Mouse (Mus musculus) intestine, embryonic 15.5 days (tissue): ENCODE measurements at regions not wholly inside any gene's neighbourhood (a gene's known extent, or its start where the extent isn't known, plus 50 kb on each side); places are given as distances from the start of the nearest gene placed in this dataset.
A peak's percentile ranks its signal among the peaks of the same experiment; 100 is the strongest.

Source experiments
- ATAC-seq: fragments of 200-750 bp; cut with Nextera tagmentation; 2 replicates; pipeline ENCODE4 v1.8.0; 2017; ENCODE audit warnings: moderate TSS enrichment, moderate library complexity
- H3K27ac ChIP-seq: fragments of 300-500 bp; sonication (generic); 2 replicates; pipeline ENCODE4 v1.5.1; 2015; ENCODE audit warnings: mild to moderate bottlenecking, inconsistent platforms
- H3K27me3 ChIP-seq: fragments of 300-500 bp; sonication (generic); replicated peaks from 2 replicates; pipeline ENCODE4 v1.6.1; 2015; ENCODE audit warnings: inconsistent platforms
- H3K36me3 ChIP-seq: fragments of 300-500 bp; sonication (generic); 2 replicates; pipeline ENCODE4 v1.6.1; 2015; ENCODE audit warnings: inconsistent platforms
- H3K4me1 ChIP-seq: fragments of 300-500 bp; sonication (generic); replicated peaks from 2 replicates; pipeline ENCODE4 v1.6.1; 2015; ENCODE audit warnings: inconsistent platforms
- H3K4me2 ChIP-seq: fragments of 300-500 bp; sonication (generic); replicated peaks from 2 replicates; pipeline ENCODE4 v1.6.1; 2015; ENCODE audit warnings: mild to moderate bottlenecking, inconsistent platforms
- H3K4me3 ChIP-seq: fragments of 300-500 bp; sonication (generic); replicated peaks from 2 replicates; pipeline ENCODE4 v1.5.1; 2015; ENCODE audit warnings: inconsistent platforms
- H3K9ac ChIP-seq: fragments of 300-500 bp; sonication (generic); 2 replicates; pipeline ENCODE4 v1.6.1; 2015; ENCODE audit warnings: inconsistent platforms
- H3K9me3 ChIP-seq: fragments of 300-500 bp; sonication (generic); 2 replicates; pipeline ENCODE4 v1.6.1; 2016; ENCODE audit warnings: inconsistent platforms
- WGBS: fragments of 180-500 bp; shearing (Covaris S2); methylation state at CpG from one replicate; pipeline ENCODE4 v1.1.7; 2015; 5-methylcytosine and 5-hydroxymethylcytosine counted together

GRCm38 (mm10) chr3:104586342-104587175 lies 51.9 kb upstream of the Slc16a1 start:
- no peak overlapping the region for H3K4me3 ChIP-seq
- ATAC-seq, result peak; percentile 76
- H3K27ac ChIP-seq, result no peak overlapping the region; the same call in 1 of the 2 replicates
- H3K36me3 ChIP-seq, result no peaks in the 10 kb centered on the region
- no peaks in the 10 kb centered on the region for H3K27me3 ChIP-seq
- H3K4me1 ChIP-seq, result 0 out of 2 replicates have a peak, but pooled peaks cover 3% of the 10 kb centered on the region
- H3K9ac ChIP-seq, result no peak overlapping the region
- H3K9me3 ChIP-seq, result no peaks in the 10 kb centered on the region
- no peak overlapping the region for H3K4me2 ChIP-seq
- 73% methylated on average over 6 of the region's 6 CpGs for WGBS

GRCm38 (mm10) chr3:104585303-104585702 lies 53.2 kb upstream of the Slc16a1 start:
- H3K9ac ChIP-seq, result no peak overlapping the region
- peak; percentile 70; the same call in 1 of the 2 replicates for ATAC-seq

GRCm38 (mm10) chr3:104583236-104583635 lies 55.2 kb upstream of the Slc16a1 start:
- Histone ChIP-seq H3K36me3 (no peaks in the 10 kb centered on the region), H3K27me3 (no peaks in the 10 kb centered on the region), H3K4me1 (0 out of 2 replicates have a peak, but pooled peaks cover 3% of the 10 kb centered on the region), H3K27ac (no peak overlapping the region), H3K4me2 (no peak overlapping the region), H3K9me3 (no peaks in the 10 kb centered on the region), H3K9ac (no peak overlapping the region), H3K4me3 (no peak overlapping the region)
- WGBS, result 43% methylated on average over 7 of the region's 7 CpGs
- ATAC-seq, result no peak

More at GRCm38 (mm10) chr3:104585303-104585702, 53.2 kb upstream of the Slc16a1 start:
- no peaks in the 10 kb centered on the region for H3K27me3 ChIP-seq
- H3K27ac ChIP-seq, result no peak overlapping the region
- 44% methylated on average over 6 of the region's 6 CpGs for WGBS
- 0 out of 2 replicates have a peak, but pooled peaks cover 3% of the 10 kb centered on the region for H3K4me1 ChIP-seq
- H3K9me3 ChIP-seq, result no peaks in the 10 kb centered on the region
- H3K4me3 ChIP-seq, result no peak overlapping the region
- no peaks in the 10 kb centered on the region for H3K36me3 ChIP-seq
- no peak overlapping the region for H3K4me2 ChIP-seq

- H3K9ac ChIP-seq, result no peak overlapping the region
- H3K4me2 ChIP-seq, result no peak overlapping the region
- no peaks in the 10 kb centered on the region for H3K27me3 ChIP-seq
- 0 out of 2 replicates have a peak, but pooled peaks cover 3% of the 10 kb centered on the region for H3K4me1 ChIP-seq
- H3K27ac ChIP-seq, result no peak overlapping the region
- no peak for ATAC-seq
- no peaks in the 10 kb centered on the region for H3K36me3 ChIP-seq
- no peak overlapping the region for H3K4me3 ChIP-seq
- no peaks in the 10 kb centered on the region for H3K9me3 ChIP-seq
- 92% methylated on average over 10 of the region's 10 CpGs for WGBS
These were observed 55.9 kb upstream of the Slc16a1 start for GRCm38 (mm10) chr3:104582521-104582920.

GRCm38 (mm10) chr3:104579186-104579585 lies 59.3 kb upstream of the Slc16a1 start:
- no peak overlapping the region for H3K27ac ChIP-seq
- no peak overlapping the region for H3K4me3 ChIP-seq
- H3K4me2 ChIP-seq, result no peak overlapping the region
- H3K36me3 ChIP-seq, result no peaks in the 10 kb centered on the region
- no peaks in the 10 kb centered on the region for H3K27me3 ChIP-seq
- no peaks in the 10 kb centered on the region for H3K9me3 ChIP-seq
- no peak for ATAC-seq
- no peaks in the 10 kb centered on the region for H3K4me1 ChIP-seq
- 61% methylated on average over 4 of the region's 4 CpGs for whole genome bisulfite sequencing
- H3K9ac ChIP-seq, result no peak overlapping the region

- ATAC-seq, result no peak
- no peaks in the 10 kb centered on the region for H3K4me1 ChIP-seq
- 39% methylated on average over 3 of the region's 3 CpGs for WGBS
These were observed 60.1 kb upstream of the Slc16a1 start for GRCm38 (mm10) chr3:104578374-104578773.

GRCm38 (mm10) chr3:104577228-104577927 lies 61.1 kb upstream of the Slc16a1 start:
- no peaks in the 10 kb centered on the region for H3K36me3 ChIP-seq
- no peak overlapping the region for H3K9ac ChIP-seq
- H3K4me2 ChIP-seq, result no peak overlapping the region
- no peaks in the 10 kb centered on the region for H3K4me1 ChIP-seq
- no peak for ATAC-seq
- H3K27me3 ChIP-seq, result no peaks in the 10 kb centered on the region
- no peaks in the 10 kb centered on the region for H3K9me3 ChIP-seq
- WGBS, result 61% methylated on average over 5 of the region's 5 CpGs
- H3K4me3 ChIP-seq, result no peak overlapping the region
- no peak overlapping the region for H3K27ac ChIP-seq

More at GRCm38 (mm10) chr3:104578374-104578773, 60.1 kb upstream of the Slc16a1 start:
- Histone ChIP-seq H3K9ac (no peak overlapping the region), H3K4me3 (no peak overlapping the region), H3K4me2 (no peak overlapping the region), H3K27ac (no peak overlapping the region), H3K27me3 (no peaks in the 10 kb centered on the region), H3K9me3 (no peaks in the 10 kb centered on the region), H3K36me3 (no peaks in the 10 kb centered on the region)

GRCm38 (mm10) chr3:104573277-104573940 lies 61.7 kb upstream of the Lrig2 start:
- no peaks in the 10 kb centered on the region for H3K36me3 ChIP-seq
- H3K27me3 ChIP-seq, result no peaks in the 10 kb centered on the region
- no peak overlapping the region for H3K4me2 ChIP-seq
- ATAC-seq, result peak; percentile 58; the same call in 1 of the 2 replicates
- no peaks in the 10 kb centered on the region for H3K9me3 ChIP-seq
- H3K4me3 ChIP-seq, result no peak overlapping the region
- H3K27ac ChIP-seq, result no peak overlapping the region
- H3K9ac ChIP-seq, result no peak overlapping the region
- H3K4me1 ChIP-seq, result no peaks in the 10 kb centered on the region
- 74% methylated on average over 5 of the region's 5 CpGs for WGBS

GRCm38 (mm10) chr3:104571935-104572631 lies 60.4 kb upstream of the Lrig2 start:
- ATAC-seq, result peak; percentile 43; the same call in 1 of the 2 replicates
- 50% methylated on average over 10 of the region's 10 CpGs for WGBS

GRCm38 (mm10) chr3:104565423-104566230 lies 53.9 kb upstream of the Lrig2 start:
- no peak overlapping the region for H3K4me2 ChIP-seq
- H3K27me3 ChIP-seq, result no peaks in the 10 kb centered on the region
- no peaks in the 10 kb centered on the region for H3K36me3 ChIP-seq
- ATAC-seq, result no peak
- H3K27ac ChIP-seq, result no peak overlapping the region
- H3K4me3 ChIP-seq, result no peak overlapping the region
- no peak overlapping the region for H3K9ac ChIP-seq
- no peaks in the 10 kb centered on the region for H3K9me3 ChIP-seq
- WGBS, result 45% methylated on average over 13 of the region's 13 CpGs
- H3K4me1 ChIP-seq, result 0 out of 2 replicates have a peak, but pooled peaks cover 4% of the 10 kb centered on the region

More at GRCm38 (mm10) chr3:104571935-104572631, 60.4 kb upstream of the Lrig2 start:
- H3K9me3 ChIP-seq, result no peaks in the 10 kb centered on the region
- H3K4me3 ChIP-seq, result no peak overlapping the region
- H3K9ac ChIP-seq, result no peak overlapping the region
- H3K4me2 ChIP-seq, result no peak overlapping the region
- no peaks in the 10 kb centered on the region for H3K27me3 ChIP-seq
- H3K36me3 ChIP-seq, result no peaks in the 10 kb centered on the region
- no peak overlapping the region for H3K27ac ChIP-seq
- no peaks in the 10 kb centered on the region for H3K4me1 ChIP-seq

GRCm38 (mm10) chr3:104564857-104565256 lies 53.1 kb upstream of the Lrig2 start:
- WGBS, result 82% methylated on average over 2 of the region's 2 CpGs
- Histone ChIP-seq H3K36me3 (no peaks in the 10 kb centered on the region), H3K9ac (no peak overlapping the region), H3K4me1 (0 out of 2 replicates have a peak, but pooled peaks cover 4% of the 10 kb centered on the region), H3K4me2 (no peak overlapping the region), H3K27me3 (no peaks in the 10 kb centered on the region), H3K4me3 (no peak overlapping the region), H3K27ac (no peak overlapping the region), H3K9me3 (no peaks in the 10 kb centered on the region)
- ATAC-seq, result no peak
